Mouse (Mus musculus) right cerebral cortex, postnatal 10 days (tissue): ENCODE measurements around the gene Atp6v1b1.
"Not testable (repeated sequence)": the region's sequence is repeated elsewhere in the genome, so short reads cannot be mapped to it uniquely, and the experiment has no call there.

ENCODE experiments used
- DNase-seq, 2 experiments: peaks; one replicate each; pipeline ENCODE4 v3.0.0; 2021; ENCODE audit warnings: low spot score in 2 of 2

Gene Atp6v1b1

DNA sequence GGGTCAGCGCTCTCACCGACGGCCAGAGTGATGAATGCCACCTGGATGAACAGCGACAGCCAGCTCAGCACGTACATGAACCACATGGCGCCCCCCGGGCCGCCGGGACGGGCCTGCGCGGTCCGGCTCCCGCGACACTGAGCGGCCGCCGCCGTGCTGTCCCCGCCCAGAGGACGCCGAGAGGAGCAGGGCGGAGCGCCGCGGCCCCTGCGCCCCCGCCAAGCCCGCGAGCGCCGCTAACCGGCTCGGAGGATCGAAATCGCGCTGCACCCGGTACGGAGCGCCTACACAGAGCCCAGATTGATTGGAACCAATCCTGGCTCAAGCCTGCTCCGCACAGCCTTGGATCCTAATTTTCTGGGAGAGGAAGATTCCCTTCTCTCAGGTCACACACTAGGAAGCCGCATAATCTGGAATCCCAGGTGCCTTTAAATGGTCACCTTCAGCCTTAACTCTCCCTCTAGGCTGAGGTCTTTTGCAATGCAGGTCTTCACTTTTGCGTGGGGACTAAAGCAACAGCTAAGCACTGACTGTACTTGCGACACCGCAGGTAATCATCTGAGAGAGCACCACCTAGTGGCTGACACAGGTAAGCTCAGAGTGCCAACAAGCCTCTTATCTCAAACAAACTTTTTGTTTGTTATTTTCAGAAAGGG lies 33.0 kb downstream of the Atp6v1b1 start, which contains the start of gene Tex261:
TSS of gene Tex261 (minus strand) at position 176 of the 656 bp plus-strand sequence.
- DNase-seq = peak; percentile 94

DNA sequence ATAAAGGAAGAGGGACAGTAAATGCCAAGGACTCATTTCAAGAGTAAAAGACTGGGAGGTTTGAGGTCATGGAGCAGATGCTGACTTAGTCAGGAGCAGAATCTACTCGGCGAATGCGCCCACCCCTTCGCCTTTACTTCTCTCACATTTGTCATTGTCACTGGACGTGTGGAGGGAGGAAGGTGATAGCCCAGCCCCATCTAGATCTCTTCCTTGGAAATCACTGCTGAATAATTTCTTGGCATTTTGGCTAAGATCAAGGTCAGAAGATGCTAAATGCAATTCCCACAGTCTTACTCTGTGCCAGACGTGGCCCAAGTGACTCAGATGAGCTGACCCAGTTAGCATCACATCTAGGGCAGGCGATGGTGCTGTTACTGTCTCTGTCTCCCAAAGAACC lies 35.5 kb downstream of the Atp6v1b1 start:
- no peak for DNase-seq

DNA sequence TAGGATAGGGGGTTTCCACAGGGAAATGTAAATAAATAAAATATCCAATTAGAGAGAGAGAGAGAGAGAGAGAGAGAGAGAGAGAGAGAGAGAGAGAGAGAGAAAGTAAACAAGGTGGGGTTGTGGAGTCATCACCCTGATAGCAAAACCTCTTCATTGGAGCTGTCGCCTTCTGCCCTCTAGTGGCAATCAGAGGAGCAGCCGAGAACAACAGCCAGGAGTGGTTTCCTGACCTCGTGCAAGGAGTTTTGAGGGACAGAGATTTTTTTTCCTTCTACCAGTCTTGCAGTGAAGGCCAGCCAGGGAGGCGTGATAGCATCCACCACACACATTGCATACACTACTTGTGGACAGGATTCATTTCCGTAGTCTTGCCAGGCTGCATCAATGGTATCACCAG lies 36.2 kb downstream of the Atp6v1b1 start:
- DNase-seq = peak in 1 of 2 experiments; percentile 59

DNA sequence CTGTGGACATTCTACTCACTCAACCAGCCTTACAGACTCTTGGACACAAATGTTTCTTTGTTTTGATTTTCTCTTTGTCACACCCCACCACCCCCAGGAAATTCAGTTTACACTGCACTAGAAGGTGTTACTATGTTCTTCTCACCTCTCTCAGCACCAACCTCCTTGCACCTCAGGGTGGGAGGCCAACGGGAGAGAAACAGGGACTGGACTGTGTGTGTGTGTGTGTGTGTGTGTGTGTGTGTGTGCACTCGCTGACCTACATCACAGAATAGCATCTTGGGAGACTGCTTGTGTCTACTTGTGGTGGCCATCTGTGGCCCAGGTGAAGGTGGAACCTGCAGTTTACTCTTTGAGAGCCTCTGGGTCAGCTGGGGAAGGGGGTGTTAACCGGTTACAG lies 43.6 kb downstream of the Atp6v1b1 start:
- no peak for DNase-seq

DNA sequence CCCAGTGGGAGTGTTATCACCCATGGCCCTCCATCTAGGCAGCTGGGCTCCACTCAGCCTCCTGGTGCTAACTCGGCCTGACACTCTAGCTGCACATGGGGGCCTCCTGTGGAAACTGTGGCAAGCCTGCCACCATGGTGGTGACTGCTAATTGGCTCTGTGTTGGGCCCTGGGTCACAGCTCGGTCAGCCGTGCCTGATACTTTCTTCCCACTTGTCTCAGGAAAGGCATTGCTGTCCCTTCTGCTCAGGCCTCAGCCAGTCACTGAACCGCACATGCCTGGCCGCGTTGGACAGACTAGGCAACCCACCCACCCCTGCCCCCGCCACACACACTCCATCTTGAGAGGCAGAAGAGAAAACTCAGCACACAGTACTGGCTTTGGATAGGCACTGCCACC lies 45.8 kb downstream of the Atp6v1b1 start:
- no peak for DNase-seq

DNA sequence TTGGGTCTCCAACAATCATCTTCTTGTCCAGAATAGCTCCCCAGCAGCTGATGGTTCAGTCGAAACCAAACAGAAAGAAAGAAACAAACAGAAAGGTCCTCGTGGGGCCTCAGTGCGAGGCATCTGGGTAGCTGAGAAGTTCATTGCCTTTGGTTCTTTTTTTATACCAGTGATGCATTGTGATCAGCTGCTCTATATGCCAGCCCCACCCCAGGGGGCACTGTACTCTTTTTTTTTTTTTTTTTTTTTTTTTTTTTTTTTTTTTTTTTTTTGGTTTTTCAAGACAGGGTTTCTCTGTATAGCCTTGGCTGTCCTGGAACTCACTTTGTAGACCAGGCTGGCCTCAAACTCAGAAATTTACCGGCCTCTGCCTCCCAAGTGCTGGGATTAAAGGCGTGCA lies 47.7 kb downstream of the Atp6v1b1 start:
- not testable (repeated sequence) for DNase-seq

DNA sequence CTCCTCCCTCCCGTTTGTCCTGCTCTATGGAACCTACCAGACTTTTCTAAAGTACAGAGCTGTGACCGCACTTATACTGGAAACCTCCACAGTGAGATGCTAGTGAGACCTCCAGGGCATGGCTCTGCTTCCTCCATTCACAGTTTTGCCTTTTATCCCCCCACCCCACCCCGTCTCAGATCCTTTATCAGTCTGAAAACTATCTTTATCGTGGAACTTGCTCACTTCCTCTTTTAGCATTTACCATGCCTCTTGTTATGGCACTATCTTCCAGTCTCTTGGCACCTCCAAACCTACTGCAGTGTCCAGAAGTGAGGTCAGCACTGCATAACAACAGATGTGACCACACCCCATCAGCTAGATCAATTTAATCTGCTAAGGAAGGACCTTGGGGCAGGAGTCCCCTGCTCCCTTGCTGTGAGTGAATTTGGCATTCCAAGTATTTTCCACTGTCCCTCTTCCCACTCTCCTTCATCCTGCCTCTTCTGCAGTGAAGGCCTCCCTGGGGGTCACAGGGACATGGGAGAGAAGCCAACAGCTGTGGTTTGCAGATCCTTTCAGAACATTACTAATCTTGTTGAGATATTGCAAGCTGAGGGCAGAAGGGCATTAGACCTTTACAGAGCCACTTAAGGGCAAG lies 48.6 kb downstream of the Atp6v1b1 start:
- no peak for DNase-seq

DNA sequence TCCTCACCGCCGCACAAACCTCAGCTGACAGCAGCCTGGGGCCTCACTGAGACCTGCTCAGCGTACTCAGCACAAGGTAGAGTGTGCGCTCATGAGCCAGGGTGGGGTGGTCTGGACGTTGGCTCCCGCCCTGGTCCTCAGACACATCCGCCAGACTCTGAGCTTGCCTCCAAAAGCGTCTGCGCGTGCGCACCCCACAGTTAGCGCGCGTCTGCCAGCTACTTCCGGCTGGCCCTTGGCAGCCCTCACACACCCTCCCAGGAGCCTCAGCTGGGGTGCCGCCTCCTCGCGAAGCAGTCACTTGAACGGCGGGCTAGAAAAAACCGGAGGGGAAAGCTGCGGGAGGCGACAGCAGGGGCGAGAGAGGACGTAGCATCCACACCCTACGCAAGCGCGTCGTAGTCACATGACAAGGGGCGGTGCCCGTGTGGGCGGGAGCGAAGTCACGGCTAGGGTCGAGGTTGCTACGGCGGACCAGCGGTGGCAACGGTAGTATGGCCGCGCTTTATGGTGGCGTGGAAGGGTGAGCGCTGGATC lies 52.0 kb downstream of the Atp6v1b1 start, which contains the start of gene Nagk:
TSS of gene Nagk (plus strand) at position 223 of the 537 bp plus-strand sequence.
- DNase-seq = peak; percentile 95 to 97

DNA sequence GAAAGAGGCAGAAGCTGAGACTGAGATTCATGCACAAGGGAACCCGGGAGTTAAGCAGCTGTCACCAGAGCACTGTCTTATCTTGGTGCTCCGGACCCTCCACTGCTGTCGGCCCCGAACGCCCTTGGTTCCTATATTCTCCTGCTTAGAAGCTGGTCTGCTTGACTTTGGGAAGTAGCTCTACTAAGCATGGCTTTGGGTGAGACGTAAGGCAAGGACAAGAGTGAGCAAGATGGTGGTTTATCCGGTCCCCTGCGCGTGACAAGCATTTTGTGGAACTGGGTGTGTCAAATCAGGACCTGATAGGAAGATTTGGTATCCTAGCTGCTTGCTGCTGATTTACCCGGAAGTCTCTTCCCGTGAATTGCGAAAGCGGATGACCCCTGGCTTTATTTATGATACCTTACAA lies 52.7 kb downstream of the Atp6v1b1 start:
- peak; percentile 70 to 80 for DNase-seq

DNA sequence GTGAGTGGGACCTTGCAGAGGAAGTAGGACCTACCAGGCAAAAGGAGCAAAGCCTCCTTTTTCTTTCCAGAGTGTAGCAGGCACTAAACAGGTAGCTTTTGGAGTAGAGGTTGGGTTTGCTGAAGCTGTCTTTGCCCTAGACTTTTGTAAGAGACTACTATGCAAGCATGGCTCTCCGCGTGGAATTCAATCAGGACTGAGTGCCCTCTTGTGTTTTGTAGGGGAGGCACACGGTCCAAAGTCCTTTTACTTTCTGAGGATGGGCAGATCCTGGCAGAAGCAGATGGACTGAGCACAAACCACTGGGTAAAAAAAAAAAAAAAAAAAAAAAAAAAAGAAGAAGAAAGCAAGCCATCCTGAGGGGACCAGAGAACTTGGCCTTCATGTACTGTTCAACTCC lies 53.9 kb downstream of the Atp6v1b1 start:
- peak in 1 of 2 experiments; percentile 30 for DNase-seq

DNA sequence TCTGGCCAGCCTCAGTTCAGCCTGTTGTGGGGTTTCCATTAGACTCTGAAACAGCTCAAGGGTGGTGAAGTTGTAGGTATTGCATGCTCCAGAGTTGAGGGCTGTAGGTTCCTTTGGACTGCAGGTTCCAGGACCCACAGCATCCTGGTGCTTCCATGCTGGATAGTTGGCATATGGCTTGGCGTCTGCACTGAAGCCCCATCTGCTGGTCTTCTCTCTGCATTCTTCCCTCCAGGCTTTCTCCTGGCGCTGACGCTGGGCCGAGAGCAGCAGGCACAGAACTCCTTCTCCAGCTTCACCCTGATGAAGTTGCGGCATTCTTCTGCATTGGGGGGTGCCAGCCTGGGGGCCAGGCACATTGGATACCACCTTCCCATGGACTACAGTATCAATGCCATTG lies 59.2 kb downstream of the Atp6v1b1 start:
- DNase-seq = peak; percentile 45 to 54

DNA sequence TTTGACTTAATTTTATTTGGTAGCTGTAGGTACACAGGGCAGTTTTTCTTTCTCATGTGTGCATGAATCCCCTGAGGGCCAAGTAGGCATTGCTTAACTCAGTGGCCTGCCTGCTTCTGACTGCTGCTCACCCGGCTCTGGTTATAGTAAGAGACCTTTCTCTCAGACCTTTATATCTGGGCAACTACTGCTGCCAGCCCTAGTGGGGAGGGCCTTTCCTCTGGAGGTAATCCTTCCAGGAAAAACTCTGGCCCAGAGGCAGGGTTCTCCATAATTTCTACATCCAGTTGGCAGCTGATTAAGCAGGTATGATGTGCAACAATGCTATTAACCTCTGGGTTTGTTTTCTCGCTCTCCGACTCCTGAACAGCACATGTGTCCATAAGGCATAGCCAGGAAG lies 60.1 kb downstream of the Atp6v1b1 start:
- DNase-seq = no peak
